Mouse (Mus musculus) frontal cortex, adult 2 months (tissue): ENCODE data around the gene Zmym1. TPM values are rescaled to one million over a fixed set of nuclear protein-coding genes. Genes with fewer than 3 reads are reported as not detected.
"Not testable (repeated sequence)": the region's sequence is repeated elsewhere in the genome, so short reads cannot be mapped to it uniquely, and the experiment has no call there.

Experiments
- DNase-seq, 2 experiments: peaks; one replicate each; pipeline ENCODE4 v3.0.0; 2022; ENCODE audit warnings: low spot score in 1 of 2; ENCODE audit errors: extremely low spot score in 1 of 2
- polyA plus RNA-seq: library from polyadenylated mRNA; depleted of rRNA; stranded (reverse); fragments of >200 nt; gene quantifications from 2 replicates; pipeline ENCODE4 v1.2.3, GENCODE M21; 2012; rRNA removed

The Zmym1 gene
- polyA plus RNA-seq, 1 experiment = 8.0 TPM

GRCm38 (mm10) chr4:127027228-127028190, 33.4 kb downstream of the Zmym1 start:
- peak in 1 of 2 experiments; percentile 56 for DNase-seq

GRCm38 (mm10) chr4:127026826-127027225, 34.1 kb downstream of the Zmym1 start:
- no peak for DNase-seq

GRCm38 (mm10) chr4:127024240-127024639, 36.7 kb downstream of the Zmym1 start:
- no peak for DNase-seq

GRCm38 (mm10) chr4:127023201-127023600, 37.8 kb downstream of the Zmym1 start:
- no peak for DNase-seq

- peak; percentile 53 to 86 for DNase-seq
Measured at GRCm38 (mm10) chr4:127021989-127022626, 38.8 kb downstream of the Zmym1 start.

- DNase-seq = peak; percentile 98 to 100
Measured at GRCm38 (mm10) chr4:127021151-127021945, 39.6 kb downstream of the Zmym1 start, which contains the start of gene Sfpq. Gene Sfpq, plus strand, starts transcription at chr4:127021324.

- no peak for DNase-seq
Measured at GRCm38 (mm10) chr4:127020411-127021150, 40.4 kb downstream of the Zmym1 start.

- no peak for DNase-seq
Measured at GRCm38 (mm10) chr4:127016366-127016765, 44.6 kb downstream of the Zmym1 start.

GRCm38 (mm10) chr4:127015294-127015993, 45.5 kb downstream of the Zmym1 start:
- peak; percentile 67 to 93 for DNase-seq

- DNase-seq = peak; percentile 53 to 80
Measured at GRCm38 (mm10) chr4:127005113-127005936, 55.6 kb downstream of the Zmym1 start.

GRCm38 (mm10) chr4:127004384-127004783, 56.6 kb downstream of the Zmym1 start:
- no peak for DNase-seq

GRCm38 (mm10) chr4:127000601-127001105, 60.3 kb downstream of the Zmym1 start:
- DNase-seq = no peak

GRCm38 (mm10) chr4:126999372-126999771, 61.6 kb downstream of the Zmym1 start:
- DNase-seq = not testable (repeated sequence)

Other genes starting within 250 kb of the Zmym1 start
- gene Zmym4, start 93.0 kb downstream of the Zmym1 start, polyA plus RNA-seq = 25.3 and 26.1 TPM in 2 replicates
- 163 and 168 TPM in 2 replicates for gene Sfpq, start 39.8 kb downstream of the Zmym1 start, polyA plus RNA-seq
- gene Zmym6, start 16.2 kb upstream of the Zmym1 start, polyA plus RNA-seq = 42.2 and 44.6 TPM in 2 replicates
- gene Tmem35b, start 62.5 kb upstream of the Zmym1 start, polyA plus RNA-seq = 10.6 and 11.3 TPM in 2 replicates
- gene Dlgap3, start 108.1 kb upstream of the Zmym1 start, polyA plus RNA-seq = 163 and 186 TPM in 2 replicates
- 75.6 and 76.0 TPM in 2 replicates for gene Smim12, start 182.6 kb upstream of the Zmym1 start, polyA plus RNA-seq